In genomic region chr2:106711506-106711905, GRCm38 (mm10) we compare ENCODE assay signal across 19 mouse cellular contexts. TPM values are rescaled to one million over a fixed set of nuclear protein-coding genes. Genes with fewer than 3 reads are reported as not detected.
A peak's percentile ranks its signal among the peaks of the same experiment; 100 is the strongest.
DNase-seq lines count a peak whose midpoint lies in the region; ATAC-seq and TF ChIP-seq lines count a peak whose summit lies in the region.
"Had no signal": no experiment of that assay in that cellular context is flagged by ENCODE, and none has a peak within 500 bp of the region (broad histone marks: within the 10 kb centered on the region; RNA-seq: fewer than 3 reads in every experiment).

No protein-coding gene starts in this region.

- no peak for ATAC-seq in hindbrain, postnatal 0 days
- ATAC-seq in lung, embryonic 15.5 days (ENCODE audit: borderline replicate concordance, extremely low read depth, low FRiP score, low TSS enrichment) = no peak
- 0 out of 2 replicates have a peak, but pooled peaks have one; percentile 32 for ATAC-seq in embryonic facial prominence, embryonic 11.5 days (replicated peaks; ENCODE audit: insufficient number of reproducible peaks, low FRiP score, low TSS enrichment, low read depth)
- ATAC-seq in embryonic facial prominence, embryonic 15.5 days (ENCODE audit: insufficient number of reproducible peaks, low FRiP score, low TSS enrichment, low read depth) = no peak
- ATAC-seq: forebrain, embryonic 14.5 days; liver, postnatal 0 days had no signal

- no peak overlapping the region for H3K4me3 ChIP-seq in hindbrain, embryonic 10.5 days
- H3K4me3 ChIP-seq in hindbrain, postnatal 0 days (ENCODE audit: low read length) = no peak overlapping the region
- no peak overlapping the region for H3K4me3 ChIP-seq in lung, embryonic 15.5 days
- no peak overlapping the region for H3K4me3 ChIP-seq in embryonic facial prominence, embryonic 11.5 days (ENCODE audit: low read depth, low read length)
- H3K4me3 ChIP-seq in embryonic facial prominence, embryonic 15.5 days (replicated peaks) = no peak overlapping the region
- H3K4me3 ChIP-seq: limb, embryonic 13.5 days; midbrain, embryonic 12.5 days; neural tube, embryonic 15.5 days had no signal

- no peaks in the 10 kb centered on the region for H3K27me3 ChIP-seq in hindbrain, embryonic 10.5 days (ENCODE audit: insufficient read depth, poor library complexity, severe bottlenecking)
- no peaks in the 10 kb centered on the region for H3K27me3 ChIP-seq in hindbrain, postnatal 0 days (ENCODE audit: insufficient read depth, low read length)
- no peaks in the 10 kb centered on the region for H3K27me3 ChIP-seq in lung, embryonic 15.5 days
- no peaks in the 10 kb centered on the region for H3K27me3 ChIP-seq in embryonic facial prominence, embryonic 11.5 days (ENCODE audit: control insufficient read depth, insufficient read depth, low read length)
- H3K27me3 ChIP-seq in embryonic facial prominence, embryonic 15.5 days = no peaks in the 10 kb centered on the region
- H3K27me3 ChIP-seq: limb, embryonic 13.5 days; midbrain, embryonic 12.5 days; neural tube, embryonic 15.5 days had no signal

- peaks cover 57% of the 10 kb centered on the region for H3K4me1 ChIP-seq in hindbrain, embryonic 10.5 days (replicated peaks)
- 0 out of 2 replicates have a peak, but pooled peaks cover 5% of the 10 kb centered on the region for H3K4me1 ChIP-seq in hindbrain, postnatal 0 days (ENCODE audit: insufficient read depth, low read length)
- peaks cover 14% of the 10 kb centered on the region for H3K4me1 ChIP-seq in lung, embryonic 15.5 days
- peaks cover 9% of the 10 kb centered on the region; the same call in 1 of the 2 replicates for H3K4me1 ChIP-seq in embryonic facial prominence, embryonic 11.5 days (ENCODE audit: control insufficient read depth, insufficient read depth, low read length)
- H3K4me1 ChIP-seq in embryonic facial prominence, embryonic 15.5 days = peaks cover 17% of the 10 kb centered on the region

- WGBS in hindbrain, embryonic 10.5 days = 67% methylated on average over 6 of the region's 6 CpGs
- 70% methylated on average over 6 of the region's 6 CpGs for WGBS in hindbrain, postnatal 0 days
- WGBS in lung, embryonic 15.5 days = 36% methylated on average over 6 of the region's 6 CpGs
- 59% methylated on average over 6 of the region's 6 CpGs for WGBS in embryonic facial prominence, embryonic 11.5 days
- 55% methylated on average over 6 of the region's 6 CpGs for WGBS in embryonic facial prominence, embryonic 15.5 days

- no peak for TF ChIP-seq CTCF in hindbrain, postnatal 0 days (IDR thresholded peaks at IDR 0.05; ENCODE audit: low read depth)

- no peaks in the 10 kb centered on the region for H3K9me3 ChIP-seq in hindbrain, embryonic 10.5 days
- H3K9me3 ChIP-seq in hindbrain, postnatal 0 days (ENCODE audit: low read length) = no peaks in the 10 kb centered on the region
- no peaks in the 10 kb centered on the region for H3K9me3 ChIP-seq in lung, embryonic 15.5 days
- H3K9me3 ChIP-seq in embryonic facial prominence, embryonic 11.5 days (replicated peaks; ENCODE audit: control insufficient read depth, low read length) = no peaks in the 10 kb centered on the region
- no peaks in the 10 kb centered on the region for H3K9me3 ChIP-seq in embryonic facial prominence, embryonic 15.5 days (replicated peaks)
- H3K9me3 ChIP-seq: limb, embryonic 13.5 days; midbrain, embryonic 12.5 days; neural tube, embryonic 15.5 days had no signal

- no peak overlapping the region for H3K4me2 ChIP-seq in hindbrain, postnatal 0 days (ENCODE audit: low read depth, low read length)
- H3K4me2 ChIP-seq in lung, embryonic 15.5 days = peak overlapping the region; percentile 34
- H3K4me2 ChIP-seq in embryonic facial prominence, embryonic 11.5 days (ENCODE audit: low read depth, low read length) = no peak overlapping the region
- H3K4me2 ChIP-seq in embryonic facial prominence, embryonic 15.5 days (replicated peaks) = no peak overlapping the region
- H3K4me2 ChIP-seq: limb, embryonic 13.5 days; midbrain, embryonic 12.5 days; neural tube, embryonic 15.5 days had no signal

- DNase-seq in hindbrain, embryonic 10.5 days (ENCODE audit: low spot score) = no peak
- DNase-seq in hindbrain, postnatal 0 days (ENCODE audit: low spot score) = no peak
- no peak for DNase-seq in lung, postnatal 25 days (ENCODE audit: low spot score)
- no peak for DNase-seq in embryonic facial prominence, embryonic 11.5 days (ENCODE audit: low spot score)
- no peak for DNase-seq in cerebellum, adult 11-12 months
- no peak for DNase-seq in urinary bladder, postnatal 4 days (ENCODE audit: low spot score in 2 of 2)
- DNase-seq: cerebellum, adult 9-11 months; heart, postnatal 4 days; kidney, adult 9 months; liver, postnatal 0 days; thymus, adult 18-20 months; thymus, postnatal 4 days had no signal

- H3K9ac ChIP-seq in hindbrain, postnatal 0 days (replicated peaks; ENCODE audit: low read length) = no peak overlapping the region
- H3K9ac ChIP-seq in lung, embryonic 15.5 days = no peak overlapping the region
- no peak overlapping the region for H3K9ac ChIP-seq in embryonic facial prominence, embryonic 11.5 days (replicated peaks; ENCODE audit: low read length)
- no peak overlapping the region for H3K9ac ChIP-seq in embryonic facial prominence, embryonic 15.5 days
- H3K9ac ChIP-seq: limb, embryonic 13.5 days; liver, postnatal 0 days; midbrain, embryonic 12.5 days; neural tube, embryonic 15.5 days had no signal

- no peaks in the 10 kb centered on the region for H3K36me3 ChIP-seq in hindbrain, embryonic 10.5 days
- H3K36me3 ChIP-seq in hindbrain, postnatal 0 days (ENCODE audit: insufficient read depth, low read length) = no peaks in the 10 kb centered on the region
- no peaks in the 10 kb centered on the region for H3K36me3 ChIP-seq in lung, embryonic 15.5 days
- no peaks in the 10 kb centered on the region for H3K36me3 ChIP-seq in embryonic facial prominence, embryonic 11.5 days (replicated peaks; ENCODE audit: control insufficient read depth, insufficient read depth, low read depth, low read length)
- H3K36me3 ChIP-seq in embryonic facial prominence, embryonic 15.5 days = no peaks in the 10 kb centered on the region
- H3K36me3 ChIP-seq: limb, embryonic 13.5 days; midbrain, embryonic 12.5 days; neural tube, embryonic 15.5 days had no signal

- peak overlapping the region; percentile 29; the same call in 1 of the 2 replicates for H3K27ac ChIP-seq in hindbrain, embryonic 10.5 days
- no peak overlapping the region for H3K27ac ChIP-seq in hindbrain, postnatal 0 days
- H3K27ac ChIP-seq in lung, embryonic 15.5 days = peak overlapping the region; percentile 50; the same call in 1 of the 2 replicates
- H3K27ac ChIP-seq in embryonic facial prominence, embryonic 11.5 days (replicated peaks; ENCODE audit: low read depth, low read length) = peak overlapping the region; percentile 47
- H3K27ac ChIP-seq in embryonic facial prominence, embryonic 15.5 days (replicated peaks) = peak overlapping the region; percentile 24; the same call in 1 of the 2 replicates
- H3K27ac ChIP-seq: limb, embryonic 13.5 days; midbrain, embryonic 12.5 days; neural tube, embryonic 15.5 days had no signal

RNA-seq across cellular contexts. Expression of gene Mpped2, which starts 18.4 kb away (rescaled TPM):
- 30.4 and 35.2 TPM in 2 replicates for polyA plus RNA-seq in hindbrain, embryonic 10.5 days (2016; fragmentation: Nextera tagmentation; extraction: Ambion mirVana)
- 39.1 and 50.7 TPM in 2 replicates for total RNA-seq in hindbrain, postnatal 0 days (2014; rRNA removed)
- 74.1 and 80.0 TPM in 2 replicates for polyA plus RNA-seq in hindbrain, postnatal 0 days (2015; fragmentation: Nextera tagmentation; extraction: Ambion mirVana)
- polyA plus RNA-seq in lung, embryonic 15.5 days (2015; fragmentation: Nextera tagmentation; extraction: Ambion mirVana) = 27.2 and 30.6 TPM in 2 replicates
- 102 and 108 TPM in 2 replicates for polyA plus RNA-seq in embryonic facial prominence, embryonic 11.5 days (2014; fragmentation: Nextera tagmentation; extraction: Ambion mirVana)
- 56.3 and 61.9 TPM in 2 replicates for polyA plus RNA-seq in embryonic facial prominence, embryonic 15.5 days (2015; fragmentation: Nextera tagmentation; extraction: Ambion mirVana)
- polyA plus RNA-seq: C2C12 had no signal
